Mouse (Mus musculus) small intestine, adult 2 months (tissue): ENCODE results near the gene Tpr.

ENCODE experiments used
- CTCF ChIP-seq: fragments of 200-500 bp; IDR thresholded peaks from 2 replicates; pipeline ENCODE4 v1.5.1; 2012; ENCODE audit warnings: low read depth, mild to moderate bottlenecking, control low read depth, inconsistent platforms, low read length, moderate library complexity, mixed read lengths; ENCODE audit not compliant: insufficient replicate concordance, insufficient read length; ENCODE audit errors: extremely low read depth
- POLR2A ChIP-seq: fragments of 200-500 bp; IDR thresholded peaks from 2 replicates; pipeline ENCODE4 v1.6.1; 2012; ENCODE audit warnings: low read depth, mild to moderate bottlenecking, control low read depth, inconsistent platforms, low read length, moderate library complexity

GRCm38 (mm10) chr1:150459599-150459998, 67.0 kb downstream of the Tpr start:
- TF ChIP-seq CTCF = no peak
- TF ChIP-seq POLR2A = no peak
